Mouse (Mus musculus): Measurements from ENCODE around the gene Slc6a12. TPM values are rescaled to one million over a fixed set of nuclear protein-coding genes. Genes with fewer than 3 reads are reported as not detected.

The Slc6a12 gene
- total and polyA plus RNA-seq, 3 experiments = 0.23 TPM; not detected in 2

GRCm38 (mm10) chr6:121385397-121385796 lies 42.5 kb downstream of the Slc6a12 start:
- H3K9ac ChIP-seq (ENCODE audit: low read depth, low read length) = no peak overlapping the region
- intact Hi-C loops (cut with DNase I) = no loop called here
- H3K79me2 ChIP-seq (replicated peaks; ENCODE audit: control insufficient read depth, insufficient read depth, low read length) = no peaks in the 10 kb centered on the region
- DNase-seq = no peak
- H3K36me3 ChIP-seq (ENCODE audit: control insufficient read depth, insufficient read depth, low read length) = no peaks in the 10 kb centered on the region
- no peaks in the 10 kb centered on the region for H3K4me1 ChIP-seq (ENCODE audit: control insufficient read depth, insufficient read depth, low read length)
- no peaks in the 10 kb centered on the region for H3K27me3 ChIP-seq (ENCODE audit: control insufficient read depth, insufficient read depth, low read length)
- WGBS = 77% methylated on average over 3 of the region's 3 CpGs
- no peak for TF ChIP-seq EP300 (IDR thresholded peaks at IDR 0.05; ENCODE audit: insufficient read depth, low read depth, low read length)
- H3K27ac ChIP-seq = no peak overlapping the region
- no peak overlapping the region for H3K4me3 ChIP-seq

GRCm38 (mm10) chr6:121392610-121393252 lies 49.9 kb downstream of the Slc6a12 start:
- H3K27ac ChIP-seq = no peak overlapping the region
- intact Hi-C loops (cut with DNase I) = no loop called here
- H3K4me3 ChIP-seq = no peak overlapping the region
- TF ChIP-seq POLR2A (IDR thresholded peaks at IDR 0.05; ENCODE audit: insufficient read depth, low read depth, low read length) (no peak), CTCF (IDR thresholded peaks at IDR 0.05) (no peak), EP300 (IDR thresholded peaks at IDR 0.05; ENCODE audit: insufficient read depth, low read depth, low read length) (no peak)
- DNase-seq = no peak
- H3K9ac ChIP-seq (ENCODE audit: low read depth, low read length) = no peak overlapping the region
- H3K36me3 ChIP-seq (ENCODE audit: control insufficient read depth, insufficient read depth, low read length) = no peaks in the 10 kb centered on the region
- H3K27me3 ChIP-seq (ENCODE audit: control insufficient read depth, insufficient read depth, low read length) = no peaks in the 10 kb centered on the region
- no peaks in the 10 kb centered on the region for H3K4me1 ChIP-seq (ENCODE audit: control insufficient read depth, insufficient read depth, low read length)
- 66% methylated on average over 4 of the region's 4 CpGs for WGBS
- H3K79me2 ChIP-seq (replicated peaks; ENCODE audit: control insufficient read depth, insufficient read depth, low read length) = no peaks in the 10 kb centered on the region

- Histone ChIP-seq H3K4me1 (ENCODE audit: control insufficient read depth, insufficient read depth, low read length) (no peaks in the 10 kb centered on the region), H3K9ac (ENCODE audit: low read depth, low read length) (no peak overlapping the region), H3K27ac (no peak overlapping the region), H3K79me2 (replicated peaks; ENCODE audit: control insufficient read depth, insufficient read depth, low read length) (no peaks in the 10 kb centered on the region), H3K27me3 (ENCODE audit: control insufficient read depth, insufficient read depth, low read length) (no peaks in the 10 kb centered on the region), H3K36me3 (ENCODE audit: control insufficient read depth, insufficient read depth, low read length) (no peaks in the 10 kb centered on the region), H3K4me3 (no peak overlapping the region)
- WGBS = 84% methylated on average over 6 of the region's 6 CpGs
- TF ChIP-seq EP300 (IDR thresholded peaks at IDR 0.05; ENCODE audit: insufficient read depth, low read depth, low read length) (no peak), POLR2A (IDR thresholded peaks at IDR 0.05; ENCODE audit: insufficient read depth, low read depth, low read length) (no peak), CTCF (IDR thresholded peaks at IDR 0.05) (no peak)
- intact Hi-C loops (cut with DNase I) = no loop called here
- DNase-seq = no peak
These were observed 58.3 kb downstream of the Slc6a12 start for GRCm38 (mm10) chr6:121401140-121401539.

- no peaks in the 10 kb centered on the region for H3K79me2 ChIP-seq (replicated peaks; ENCODE audit: control insufficient read depth, insufficient read depth, low read length)
- H3K4me3 ChIP-seq = no peak overlapping the region
- H3K27ac ChIP-seq = no peak overlapping the region
- TF ChIP-seq CTCF (IDR thresholded peaks at IDR 0.05) (no peak), POLR2A (IDR thresholded peaks at IDR 0.05; ENCODE audit: insufficient read depth, low read depth, low read length) (no peak), EP300 (IDR thresholded peaks at IDR 0.05; ENCODE audit: insufficient read depth, low read depth, low read length) (no peak)
- WGBS = 79% methylated on average over 14 of the region's 14 CpGs
- H3K36me3 ChIP-seq (ENCODE audit: control insufficient read depth, insufficient read depth, low read length) = no peaks in the 10 kb centered on the region
- H3K9ac ChIP-seq (ENCODE audit: low read depth, low read length) = no peak overlapping the region
- DNase-seq = no peak
- H3K27me3 ChIP-seq (ENCODE audit: control insufficient read depth, insufficient read depth, low read length) = no peaks in the 10 kb centered on the region
- no peaks in the 10 kb centered on the region for H3K4me1 ChIP-seq (ENCODE audit: control insufficient read depth, insufficient read depth, low read length)
- intact Hi-C loops (cut with DNase I) = no loop called here
These were observed 59.2 kb downstream of the Slc6a12 start for GRCm38 (mm10) chr6:121401826-121402660.

GRCm38 (mm10) chr6:121402661-121403244 lies 59.9 kb downstream of the Slc6a12 start:
- no peaks in the 10 kb centered on the region for H3K36me3 ChIP-seq (ENCODE audit: control insufficient read depth, insufficient read depth, low read length)
- 86% methylated on average over 8 of the region's 8 CpGs for WGBS
- no peak for DNase-seq
- no peak overlapping the region for H3K4me3 ChIP-seq
- H3K79me2 ChIP-seq (replicated peaks; ENCODE audit: control insufficient read depth, insufficient read depth, low read length) = no peaks in the 10 kb centered on the region
- no peaks in the 10 kb centered on the region for H3K4me1 ChIP-seq (ENCODE audit: control insufficient read depth, insufficient read depth, low read length)
- intact Hi-C loops (cut with DNase I) = no loop called here
- H3K27ac ChIP-seq = no peak overlapping the region
- TF ChIP-seq CTCF (IDR thresholded peaks at IDR 0.05) (no peak), EP300 (IDR thresholded peaks at IDR 0.05; ENCODE audit: insufficient read depth, low read depth, low read length) (no peak), POLR2A (IDR thresholded peaks at IDR 0.05; ENCODE audit: insufficient read depth, low read depth, low read length) (no peak)
- no peaks in the 10 kb centered on the region for H3K27me3 ChIP-seq (ENCODE audit: control insufficient read depth, insufficient read depth, low read length)
- no peak overlapping the region for H3K9ac ChIP-seq (ENCODE audit: low read depth, low read length)

- H3K79me2 ChIP-seq (replicated peaks; ENCODE audit: control insufficient read depth, insufficient read depth, low read length) = no peaks in the 10 kb centered on the region
- TF ChIP-seq POLR2A (IDR thresholded peaks at IDR 0.05; ENCODE audit: insufficient read depth, low read depth, low read length) (no peak), EP300 (IDR thresholded peaks at IDR 0.05; ENCODE audit: insufficient read depth, low read depth, low read length) (no peak), CTCF (IDR thresholded peaks at IDR 0.05) (no peak)
- no peaks in the 10 kb centered on the region for H3K27me3 ChIP-seq (ENCODE audit: control insufficient read depth, insufficient read depth, low read length)
- intact Hi-C loops (cut with DNase I) = no loop called here
- WGBS = 89% methylated on average over 8 of the region's 8 CpGs
- no peak overlapping the region for H3K9ac ChIP-seq (ENCODE audit: low read depth, low read length)
- no peaks in the 10 kb centered on the region for H3K36me3 ChIP-seq (ENCODE audit: control insufficient read depth, insufficient read depth, low read length)
- no peak overlapping the region for H3K27ac ChIP-seq
- DNase-seq = no peak
- H3K4me3 ChIP-seq = no peak overlapping the region
- H3K4me1 ChIP-seq (ENCODE audit: control insufficient read depth, insufficient read depth, low read length) = no peaks in the 10 kb centered on the region
These were observed 62.4 kb downstream of the Slc6a12 start for GRCm38 (mm10) chr6:121405311-121405710.

Measured in heart, adult 2 months (tissue).